Mouse (Mus musculus): Measurements from ENCODE around the gene Fxyd3. TPM values are rescaled to one million over a fixed set of nuclear protein-coding genes. Genes with fewer than 3 reads are reported as not detected.
A peak's percentile ranks its signal among the peaks of the same experiment; 100 is the strongest.

The Fxyd3 gene
- polyA plus RNA-seq, 1 experiment = 1.8 TPM

DNA sequence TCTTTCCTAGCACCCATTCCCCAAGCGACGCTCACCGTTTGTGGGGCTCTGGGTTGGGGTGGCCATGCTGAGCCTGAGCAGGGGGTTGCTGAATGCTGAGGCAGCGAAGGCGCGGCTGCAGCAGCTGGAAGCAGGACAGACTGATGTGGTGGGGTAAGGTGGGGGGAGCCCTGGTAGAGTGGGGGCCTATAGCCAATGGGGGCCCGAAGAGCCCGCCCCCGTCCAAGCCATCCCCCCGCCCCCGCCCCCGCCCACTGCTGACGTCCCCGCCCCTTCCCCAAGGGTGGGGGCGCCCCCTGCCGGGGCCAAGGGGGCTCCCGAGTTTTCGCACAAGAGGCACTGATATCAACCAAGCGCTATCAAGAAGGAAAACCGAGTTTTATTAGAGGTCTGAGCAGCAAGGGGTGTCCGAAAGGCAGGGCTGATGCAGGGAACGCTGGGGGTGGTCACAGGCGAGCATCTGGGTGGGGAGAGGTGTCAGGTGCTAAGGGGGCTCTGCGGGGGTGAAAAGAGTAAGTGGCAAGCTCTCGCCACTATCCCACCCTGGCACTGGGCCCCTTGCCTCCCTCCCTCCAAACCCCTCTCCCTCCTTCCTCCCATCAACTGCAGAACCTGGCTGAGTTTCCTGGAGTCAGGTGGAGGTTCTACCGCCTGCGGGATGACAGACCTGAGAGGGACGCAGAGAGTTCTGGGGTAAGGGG is 25.0 kb downstream of the Fxyd3 start, which contains the start of gene Fxyd7:
Gene Fxyd7, minus strand, starts transcription at position 147 of the 701 bp plus-strand sequence.
- DNase-seq (ENCODE audit: extremely low spot score in 1 of 2, low spot score in 1 of 2) = no peak

DNA sequence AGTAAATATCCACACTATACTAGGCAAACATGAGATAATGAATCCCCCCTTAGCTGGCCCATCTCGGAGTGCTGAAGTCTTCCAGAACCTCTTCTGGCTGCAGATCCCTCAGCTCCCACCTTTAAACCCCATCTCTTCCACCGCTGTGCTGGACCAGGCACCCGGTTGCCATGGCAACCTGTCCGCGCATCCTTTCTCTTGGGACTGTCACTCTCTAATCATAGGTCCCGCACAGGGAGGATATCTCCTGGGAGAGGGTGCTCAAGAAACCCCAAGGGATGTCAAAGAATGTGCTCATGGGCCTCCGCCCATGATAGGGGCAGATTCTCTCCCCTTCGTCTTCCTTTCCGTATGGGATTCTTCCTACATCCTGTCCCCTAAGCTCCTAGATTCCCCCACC is 25.6 kb downstream of the Fxyd3 start:
- DNase-seq (ENCODE audit: extremely low spot score in 1 of 2, low spot score in 1 of 2) = peak in 1 of 2 experiments; percentile 63

DNA sequence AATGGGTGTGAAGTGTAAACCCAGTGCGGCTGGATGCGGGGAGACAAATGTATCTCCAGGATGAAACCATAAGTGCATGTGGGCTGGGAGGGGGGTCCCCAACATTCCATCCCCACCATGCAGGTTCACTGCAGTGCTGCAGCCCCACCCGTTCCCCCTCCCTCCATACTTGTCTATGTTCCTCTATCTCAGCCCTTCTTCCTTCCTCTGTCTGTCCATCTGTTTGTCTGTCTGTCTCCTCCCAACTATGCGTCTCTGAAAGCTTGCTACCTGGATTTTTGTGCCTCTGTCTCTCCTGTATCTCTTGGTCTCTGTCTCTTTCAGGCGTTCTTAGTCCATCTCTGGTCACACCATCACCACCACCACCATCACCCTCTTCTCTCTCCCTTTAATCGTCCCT is 26.0 kb downstream of the Fxyd3 start:
- DNase-seq (ENCODE audit: extremely low spot score in 1 of 2, low spot score in 1 of 2) = no peak

DNA sequence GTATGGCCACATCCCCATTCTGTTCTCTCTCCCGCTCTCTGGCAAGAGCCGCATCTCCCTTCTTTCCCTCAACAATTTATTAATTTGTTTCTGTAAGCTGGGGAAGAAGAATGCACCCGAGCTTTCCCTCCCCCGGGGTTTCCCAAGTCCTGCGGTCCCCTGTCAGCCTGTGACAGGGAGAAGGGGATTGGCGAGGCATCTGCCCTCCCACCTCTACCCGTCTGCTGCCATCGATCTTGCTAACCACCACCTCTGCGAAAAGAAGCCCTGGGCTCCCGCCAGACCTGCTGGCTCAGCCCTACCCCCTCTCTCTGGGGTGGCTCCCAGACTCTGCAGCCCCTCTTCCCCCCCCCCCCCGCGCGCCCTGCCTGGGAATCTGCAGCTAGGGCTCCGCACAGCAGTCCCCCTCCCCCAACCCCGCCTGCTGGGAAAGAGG is 26.6 kb downstream of the Fxyd3 start:
- peak in 1 of 2 experiments; percentile 77 for DNase-seq (ENCODE audit: extremely low spot score in 1 of 2, low spot score in 1 of 2)

DNA sequence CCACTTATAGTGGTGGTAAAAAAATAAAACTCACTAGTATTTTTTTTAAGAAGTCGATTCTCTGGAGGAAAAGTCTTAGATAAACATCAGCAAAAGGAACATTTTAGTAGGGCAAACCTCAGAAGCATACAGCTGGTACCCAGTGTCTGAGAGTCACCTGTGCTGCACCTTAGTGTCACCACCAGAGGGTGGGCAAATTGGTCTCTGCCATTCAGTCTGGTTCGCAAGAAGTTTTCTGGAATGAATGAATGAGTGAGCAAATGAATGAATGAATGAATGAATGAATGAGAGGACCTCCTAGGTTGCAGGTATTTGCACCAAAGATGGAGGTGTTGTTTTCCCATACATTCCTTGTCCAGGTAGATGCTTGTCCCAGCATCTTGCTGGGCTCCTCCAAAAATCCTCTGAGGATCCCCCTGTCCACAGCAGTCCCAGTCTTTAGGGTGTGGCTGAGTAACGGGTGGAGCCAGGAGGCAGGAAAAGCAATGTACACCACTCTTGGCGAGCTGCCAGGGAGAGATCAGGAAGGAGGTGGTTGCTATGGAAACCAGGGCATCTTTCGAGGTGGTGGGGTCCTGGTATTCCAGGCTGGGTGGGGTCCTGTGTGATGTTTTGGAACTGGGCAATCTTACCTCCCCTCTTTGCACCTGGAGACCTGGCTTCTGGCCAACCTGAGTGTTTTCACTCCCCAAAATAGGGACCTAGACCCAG is 27.2 kb downstream of the Fxyd3 start:
- DNase-seq (ENCODE audit: extremely low spot score in 1 of 2, low spot score in 1 of 2) = peak in 1 of 2 experiments; percentile 65

DNA sequence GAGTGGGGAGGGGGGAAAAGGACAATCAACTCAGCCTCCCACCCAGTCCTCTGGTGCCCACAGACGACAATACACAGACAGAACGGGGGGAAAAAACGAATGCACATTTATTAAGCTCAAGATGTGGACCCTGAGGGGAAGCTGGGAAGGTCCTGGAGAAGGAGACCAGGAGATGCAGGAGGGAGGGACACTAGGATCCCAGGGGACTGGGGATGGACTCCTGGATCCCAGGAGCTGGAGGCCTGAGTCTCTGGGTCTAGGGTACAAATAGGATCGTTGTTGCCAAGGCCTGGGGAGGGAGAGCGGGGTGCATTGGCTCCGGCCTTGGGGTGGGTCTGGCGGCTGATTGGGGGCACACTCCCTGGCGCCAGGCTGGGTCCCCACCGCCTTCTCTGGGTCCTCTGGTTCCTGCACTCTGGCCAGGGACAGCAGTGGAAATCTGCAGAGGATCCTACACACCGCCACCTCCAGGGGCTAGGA is 34.0 kb downstream of the Fxyd3 start, which contains the start of gene Fxyd5:
Gene Fxyd5, minus strand, starts transcription at position 51 of the 480 bp plus-strand sequence.
- no peak for DNase-seq (ENCODE audit: extremely low spot score in 1 of 2, low spot score in 1 of 2)

DNA sequence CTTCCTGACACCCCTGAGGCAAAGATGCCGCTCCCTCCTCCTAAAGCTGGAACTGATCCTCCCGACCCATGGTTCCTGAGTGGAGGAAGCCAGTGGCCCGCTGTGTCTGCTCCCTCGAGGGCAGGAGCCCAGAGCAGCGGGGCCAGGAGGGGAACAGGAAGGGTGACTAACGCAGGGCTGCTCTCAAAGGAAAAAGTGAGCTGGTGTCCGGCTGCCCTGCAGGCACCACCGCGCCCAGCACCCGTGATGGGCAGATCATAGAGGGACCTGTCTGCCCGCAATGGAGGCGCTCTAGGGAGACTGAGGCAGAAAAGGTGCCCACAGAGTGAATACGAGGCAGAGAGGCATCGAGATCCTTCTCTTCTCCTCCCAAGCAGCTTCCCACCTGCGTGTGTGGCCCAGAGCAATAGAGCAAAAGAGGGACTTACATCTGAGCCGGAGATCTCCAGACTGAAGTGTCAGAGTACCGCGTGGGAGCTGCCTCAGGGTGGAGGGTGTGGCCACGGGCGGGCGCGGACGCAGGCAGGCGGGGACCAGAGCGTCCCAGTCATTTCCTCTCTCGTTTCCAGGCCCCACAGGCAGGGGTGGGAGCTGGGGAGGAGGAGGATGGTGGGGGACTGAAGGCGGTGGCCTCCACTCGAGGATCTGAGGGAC is 34.7 kb downstream of the Fxyd3 start:
- peak in 1 of 2 experiments; percentile 32 for DNase-seq (ENCODE audit: extremely low spot score in 1 of 2, low spot score in 1 of 2)

DNA sequence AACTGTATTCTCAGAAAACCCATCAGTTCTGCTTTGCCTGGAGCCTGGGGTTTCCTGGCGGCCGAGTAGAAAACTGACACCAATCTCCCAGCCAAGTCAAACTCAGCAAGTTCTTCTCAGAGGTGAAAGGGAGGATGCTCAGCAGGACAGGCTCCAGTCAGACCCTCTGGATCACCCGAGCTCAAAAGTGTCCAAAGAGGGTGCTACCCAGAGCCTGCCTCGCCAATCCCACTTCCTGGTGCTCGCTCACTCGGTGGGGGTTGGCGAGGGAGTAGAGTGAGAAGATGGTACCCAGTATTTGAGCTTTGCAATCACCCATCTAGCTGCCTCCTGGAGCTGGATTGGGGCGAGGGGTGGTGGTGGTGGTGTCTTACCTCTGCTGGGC is 35.5 kb downstream of the Fxyd3 start:
- no peak for DNase-seq (ENCODE audit: extremely low spot score in 1 of 2, low spot score in 1 of 2)

DNA sequence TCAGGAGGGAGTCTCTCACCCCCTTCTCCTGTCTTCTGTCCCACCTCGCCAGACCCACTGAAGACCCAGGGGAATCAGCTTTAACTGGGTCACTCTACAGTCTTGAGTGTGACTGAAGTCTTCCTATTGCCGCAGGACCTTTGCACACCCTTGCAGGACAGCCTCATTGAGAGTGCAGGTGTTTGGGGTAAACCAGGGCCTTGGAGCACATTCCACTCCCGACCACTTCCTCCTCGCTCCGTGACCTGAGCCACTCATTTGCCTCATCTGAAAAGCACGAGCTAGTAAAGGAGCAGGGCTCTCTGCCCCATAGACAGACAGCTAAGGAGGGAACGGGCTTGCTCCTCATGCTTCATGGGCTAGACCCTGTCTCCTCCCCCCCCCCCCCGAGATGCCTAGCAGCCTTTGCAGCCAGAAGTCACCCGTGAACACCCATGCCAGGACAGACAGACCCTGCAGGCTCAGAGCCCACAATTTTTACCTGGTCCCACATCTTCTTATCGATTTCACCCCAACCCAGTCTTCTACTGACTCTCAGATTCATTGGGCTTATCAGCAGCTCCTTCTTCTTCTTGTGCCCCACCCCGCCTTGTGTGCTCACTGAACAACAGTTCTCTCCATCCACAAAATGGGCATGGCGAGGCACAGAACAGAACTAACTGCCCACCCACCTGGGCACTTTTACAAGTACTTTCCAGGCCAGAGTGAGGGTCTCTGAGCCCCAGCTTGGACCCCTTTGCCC is 36.1 kb downstream of the Fxyd3 start:
- no peak for DNase-seq (ENCODE audit: extremely low spot score in 1 of 2, low spot score in 1 of 2)

DNA sequence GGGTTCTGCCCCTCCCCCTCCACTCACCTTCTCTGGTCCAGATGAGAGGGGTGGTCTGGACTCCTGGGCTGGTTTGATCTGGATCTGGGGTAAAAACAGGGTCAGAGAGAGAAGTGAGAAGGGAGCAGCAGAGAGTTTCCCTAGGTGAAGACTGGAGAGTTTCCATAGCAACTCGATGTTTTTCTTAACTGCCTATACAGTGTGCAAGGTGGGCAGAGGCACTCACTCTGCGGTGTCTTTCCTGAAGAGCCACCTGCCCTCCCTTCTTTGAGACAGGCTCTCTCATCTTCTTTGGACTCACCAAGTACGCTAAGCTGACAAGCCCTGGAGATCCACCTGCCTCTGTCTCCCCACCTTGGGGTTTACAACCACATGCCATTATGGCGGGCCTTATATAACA is 37.5 kb downstream of the Fxyd3 start:
- DNase-seq (ENCODE audit: extremely low spot score in 1 of 2, low spot score in 1 of 2) = no peak

DNA sequence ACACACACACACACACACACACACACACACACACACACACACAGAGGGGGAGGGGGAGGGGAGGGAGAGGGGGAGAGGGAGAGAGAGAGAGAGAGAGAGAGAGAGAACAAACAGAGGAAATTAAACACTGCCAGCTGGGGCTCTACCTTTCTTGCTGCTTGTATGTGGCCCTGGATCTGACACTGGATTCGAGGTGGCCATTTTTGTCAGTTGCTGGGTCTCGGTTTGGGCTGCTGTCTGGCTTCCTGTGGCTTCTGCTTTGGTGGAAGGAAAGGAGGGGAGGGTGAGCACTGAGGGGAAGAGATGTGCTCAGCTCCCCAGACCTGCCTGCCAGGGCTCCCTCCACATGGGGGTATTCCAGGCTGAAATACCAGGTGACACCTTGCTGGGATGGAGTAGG is 38.8 kb downstream of the Fxyd3 start:
- DNase-seq (ENCODE audit: extremely low spot score in 1 of 2, low spot score in 1 of 2) = no peak

DNA sequence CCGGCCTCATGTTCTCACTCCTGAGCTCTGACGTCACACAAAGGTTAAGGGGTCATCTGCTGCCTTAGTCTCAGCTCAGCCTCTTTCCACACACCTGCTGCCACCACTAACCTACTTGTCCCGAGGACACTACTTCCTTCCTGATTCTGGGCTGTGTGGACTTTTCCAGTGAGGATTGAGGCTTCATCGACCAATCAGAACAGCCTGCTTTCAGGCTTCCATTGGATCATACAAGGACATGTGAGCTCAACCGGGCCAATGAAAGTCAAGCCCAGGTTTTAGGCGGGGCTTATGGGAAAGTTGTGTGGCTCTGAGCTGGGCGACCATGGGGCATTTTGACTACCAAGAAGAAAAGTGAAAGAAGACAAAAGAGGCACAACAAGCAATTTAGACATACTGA is 39.6 kb downstream of the Fxyd3 start:
- DNase-seq (ENCODE audit: extremely low spot score in 1 of 2, low spot score in 1 of 2) = no peak

DNA sequence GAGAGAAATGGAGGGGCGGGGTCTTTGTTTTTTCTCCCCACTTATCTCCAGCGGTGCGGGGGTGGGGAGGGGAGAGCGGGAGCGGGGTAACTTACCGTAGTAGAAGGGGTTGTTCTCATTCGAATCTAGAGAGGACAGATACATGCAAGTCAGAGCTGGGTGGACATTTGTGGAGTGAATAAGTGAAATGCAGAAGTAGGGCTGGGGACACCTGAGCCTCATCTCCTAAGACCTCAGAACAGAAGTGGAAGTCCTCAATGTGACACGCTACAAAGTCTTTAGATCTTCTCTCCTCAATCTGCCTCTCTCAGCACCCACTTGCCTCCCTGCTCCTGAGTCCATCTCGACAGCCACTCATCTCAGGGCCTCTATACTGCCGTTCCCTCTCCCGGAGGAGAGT is 41.2 kb downstream of the Fxyd3 start:
- no peak for DNase-seq (ENCODE audit: extremely low spot score in 1 of 2, low spot score in 1 of 2)

DNA sequence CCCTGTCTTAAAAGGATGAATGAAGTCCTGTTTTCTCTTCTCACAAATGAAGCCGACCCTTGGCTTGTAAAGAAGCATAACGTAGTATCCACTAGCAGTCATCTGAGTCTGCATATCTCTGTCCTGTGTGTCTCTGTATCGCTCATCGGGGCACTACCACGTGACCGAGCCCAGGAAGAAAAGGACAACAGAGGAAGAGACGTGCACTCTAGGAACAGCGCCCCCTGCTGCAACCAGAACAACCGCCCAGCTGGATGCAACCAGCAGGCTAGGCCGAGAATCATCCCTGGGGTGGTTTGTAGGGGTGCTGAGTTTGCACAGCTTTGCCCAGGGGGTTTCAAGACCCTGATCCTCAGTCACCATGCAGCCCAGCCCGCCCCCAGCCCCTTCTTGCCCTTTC is 41.7 kb downstream of the Fxyd3 start:
- no peak for DNase-seq (ENCODE audit: extremely low spot score in 1 of 2, low spot score in 1 of 2)

DNA sequence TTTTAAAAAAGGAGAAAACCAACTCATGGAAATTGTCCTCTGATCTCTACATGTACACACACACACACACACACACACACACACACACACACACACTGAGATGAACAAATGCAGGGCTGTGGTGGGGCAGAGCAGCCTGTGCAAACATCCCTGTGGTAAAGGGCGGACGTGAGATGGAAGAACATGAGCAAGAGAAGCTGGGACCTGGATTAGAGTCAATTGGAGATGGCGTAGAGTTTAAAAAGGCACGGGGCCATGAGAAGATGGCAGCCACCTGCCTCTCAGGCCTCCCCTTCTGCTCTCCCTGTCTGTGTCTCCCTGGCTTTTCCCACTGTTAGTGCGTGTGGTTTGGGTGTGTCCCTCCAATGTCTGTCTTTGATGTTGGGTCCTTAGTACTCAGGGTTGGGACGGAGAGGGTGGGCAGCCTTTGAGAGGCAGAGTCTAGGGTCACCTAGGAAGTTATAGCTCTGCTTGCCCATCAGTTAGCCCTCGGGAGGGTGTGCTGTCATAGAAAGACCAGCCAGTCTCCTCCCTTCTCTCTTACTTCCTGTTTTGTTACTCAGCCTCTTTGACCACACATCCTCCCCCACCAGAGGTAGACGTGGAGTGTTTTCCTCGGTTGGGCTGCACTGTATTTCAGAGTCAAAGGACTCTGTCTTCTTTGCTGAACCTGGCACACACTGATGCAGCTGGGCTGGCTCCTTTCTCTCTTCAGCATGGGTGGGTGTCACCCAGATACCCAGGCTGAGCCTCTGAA is 42.9 kb downstream of the Fxyd3 start:
- DNase-seq (ENCODE audit: extremely low spot score in 1 of 2, low spot score in 1 of 2) = no peak

DNA sequence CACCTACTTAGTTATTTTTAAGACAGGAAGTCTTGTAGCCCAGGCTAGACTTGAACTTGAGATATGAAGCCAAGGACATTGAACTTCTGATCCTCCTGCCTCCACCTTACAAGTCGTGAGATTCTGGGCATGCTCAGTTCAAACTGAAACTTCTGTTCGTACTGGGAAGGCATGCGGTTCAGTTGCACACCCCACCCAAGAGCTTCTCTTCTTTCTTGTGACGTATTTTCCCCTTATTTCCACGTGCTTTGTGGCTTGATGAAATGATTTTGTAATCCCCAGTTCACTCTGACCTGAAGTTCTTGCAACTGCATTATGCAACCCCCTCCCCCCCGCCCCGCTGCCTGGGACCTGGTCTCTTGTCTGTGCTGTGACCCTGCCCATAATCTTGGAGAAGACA is 44.8 kb downstream of the Fxyd3 start:
- DNase-seq (ENCODE audit: extremely low spot score in 1 of 2, low spot score in 1 of 2) = no peak

DNA sequence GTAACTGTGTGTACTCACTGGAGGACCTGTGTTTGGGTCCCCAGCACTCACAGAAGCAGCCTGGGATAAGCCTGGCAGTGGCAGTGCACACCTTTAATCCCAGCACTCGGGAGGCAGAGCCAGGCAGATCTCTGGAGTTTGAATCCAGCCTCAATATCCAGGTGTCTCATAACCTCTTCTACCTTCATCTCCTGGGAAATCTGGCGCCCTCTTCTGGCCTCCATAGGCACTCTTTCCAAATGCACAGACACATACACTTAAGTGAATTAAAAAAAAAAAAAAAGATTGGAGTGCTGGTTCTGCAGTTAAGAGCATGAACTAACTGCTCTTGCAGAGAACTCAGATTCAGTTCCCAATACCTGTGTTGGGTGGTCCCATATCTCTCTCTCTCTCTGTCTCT is 45.8 kb downstream of the Fxyd3 start:
- no peak for DNase-seq (ENCODE audit: extremely low spot score in 1 of 2, low spot score in 1 of 2)

DNA sequence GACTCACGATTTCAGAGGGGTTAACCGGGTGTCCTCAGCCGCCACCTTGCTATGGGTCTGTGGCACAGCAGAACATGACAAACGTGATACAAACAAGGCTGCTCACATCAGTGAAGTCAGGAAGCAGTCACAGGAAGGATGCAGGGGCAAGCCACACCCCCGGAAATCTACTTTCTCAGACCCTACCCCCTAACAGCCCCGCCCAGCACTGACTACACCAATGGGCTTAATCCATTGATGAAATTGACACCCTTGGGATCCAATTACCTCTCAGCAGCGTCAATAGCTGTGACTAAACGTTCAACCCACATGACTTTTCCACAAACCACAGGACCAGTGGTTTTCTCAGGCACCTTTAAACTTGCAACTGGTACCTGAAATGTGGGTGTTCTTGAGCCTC is 47.9 kb downstream of the Fxyd3 start:
- DNase-seq (ENCODE audit: extremely low spot score in 1 of 2, low spot score in 1 of 2) = no peak

Data from frontal cortex, adult 2 months (tissue).